Mouse (Mus musculus) neural tube, embryonic 14.5 days (tissue): Measurements from ENCODE around the gene Rfx4. TPM values are rescaled to one million over a fixed set of nuclear protein-coding genes. Genes with fewer than 3 reads are reported as not detected.
A peak's percentile ranks its signal among the peaks of the same experiment; 100 is the strongest.

Experiments
- ATAC-seq: fragments of 200-750 bp; cut with Nextera tagmentation; 2 replicates; pipeline ENCODE4 v1.8.0; 2017; ENCODE audit warnings: low read depth, mild to moderate bottlenecking, moderate TSS enrichment, moderate library complexity
- H3K27ac ChIP-seq: fragments of 300-500 bp; sonication (generic); 2 replicates; pipeline ENCODE4 v1.5.1; 2014; ENCODE audit warnings: low read depth, mild to moderate bottlenecking, control low read depth, low read length, moderate library complexity, mixed read lengths
- H3K27me3 ChIP-seq: fragments of 300-500 bp; sonication (generic); 2 replicates; pipeline ENCODE4 v1.6.1; 2014; ENCODE audit warnings: low read length; ENCODE audit not compliant: control insufficient read depth, insufficient read depth
- H3K36me3 ChIP-seq: fragments of 300-500 bp; sonication (generic); 2 replicates; pipeline ENCODE4 v1.6.1; 2014; ENCODE audit warnings: low read length, mixed read lengths; ENCODE audit not compliant: control insufficient read depth, insufficient read depth
- H3K4me1 ChIP-seq: fragments of 300-500 bp; sonication (generic); 2 replicates; pipeline ENCODE4 v1.6.1; 2014; ENCODE audit warnings: low read length; ENCODE audit not compliant: control insufficient read depth, insufficient read depth
- H3K4me2 ChIP-seq: fragments of 300-500 bp; sonication (generic); 2 replicates; pipeline ENCODE4 v1.6.1; 2014; ENCODE audit warnings: mild to moderate bottlenecking, low read depth, low read length, control low read depth
- H3K4me3 ChIP-seq: fragments of 300-500 bp; sonication (generic); 2 replicates; pipeline ENCODE4 v1.5.1; 2014; ENCODE audit warnings: low read depth, low read length, control low read depth, mixed read lengths
- H3K9ac ChIP-seq: fragments of 300-500 bp; sonication (generic); replicated peaks from 2 replicates; pipeline ENCODE4 v1.6.1; 2014; ENCODE audit warnings: low read depth, mild to moderate bottlenecking, control low read depth, low read length, mixed read lengths
- H3K9me3 ChIP-seq: fragments of 300-500 bp; sonication (generic); 2 replicates; pipeline ENCODE4 v1.6.1; 2016; ENCODE audit warnings: low read length; ENCODE audit not compliant: control insufficient read depth
- WGBS: fragments of 180-500 bp; shearing (Covaris S2); extraction: QIAGEN DNeasy Blood & Tissue Kit; methylation state at CpG from one replicate; pipeline ENCODE4 v1.1.7; 2014; 5-methylcytosine and 5-hydroxymethylcytosine counted together
- polyA plus RNA-seq: library from polyadenylated mRNA; unstranded; fragments of >200 nt; fragmentation: Nextera tagmentation; extraction: Ambion mirVana; gene quantifications from 2 replicates; pipeline ENCODE4 v1.2.1, GENCODE M21; 2014

The Rfx4 gene
- polyA plus RNA-seq, 1 experiment from 2014 or later, result 23.2 TPM

- Histone ChIP-seq H3K27ac (peak overlapping the region; percentile 76), H3K27me3 (peaks cover 13% of the 10 kb centered on the region), H3K36me3 (no peaks in the 10 kb centered on the region), H3K9ac (peak overlapping the region; percentile 59), H3K9me3 (no peaks in the 10 kb centered on the region), H3K4me1 (peaks cover 21% of the 10 kb centered on the region; the same call in 1 of the 2 replicates), H3K4me3 (peak overlapping the region; percentile 38), H3K4me2 (peak overlapping the region; percentile 77)
- peak; percentile 68 for ATAC-seq
- 1% methylated on average over 61 of the region's 66 CpGs for WGBS
Measured at GRCm38 (mm10) chr10:84754851-84755785, 744 bp upstream of the Rfx4 start.

GRCm38 (mm10) chr10:84756435-84757095 is 703 bp downstream of the Rfx4 start:
- Histone ChIP-seq H3K9me3 (no peaks in the 10 kb centered on the region), H3K36me3 (no peaks in the 10 kb centered on the region), H3K4me1 (peaks cover 28% of the 10 kb centered on the region; the same call in 1 of the 2 replicates), H3K9ac (peak overlapping the region; percentile 59), H3K27ac (peak overlapping the region; percentile 79), H3K4me3 (peak overlapping the region; percentile 38), H3K4me2 (peak overlapping the region; percentile 77), H3K27me3 (peaks cover 13% of the 10 kb centered on the region)
- ATAC-seq, result no peak
- under 1% methylated on average over 42 of the region's 42 CpGs for WGBS

GRCm38 (mm10) chr10:84757426-84758199 is 1.8 kb downstream of the Rfx4 start:
- Histone ChIP-seq H3K9ac (peak overlapping the region; percentile 59), H3K36me3 (no peaks in the 10 kb centered on the region), H3K27me3 (peaks cover 13% of the 10 kb centered on the region), H3K4me1 (peaks cover 28% of the 10 kb centered on the region; the same call in 1 of the 2 replicates), H3K4me3 (peak overlapping the region; percentile 38), H3K27ac (no peak overlapping the region; the same call in 1 of the 2 replicates), H3K4me2 (peak overlapping the region; percentile 51; the same call in 1 of the 2 replicates), H3K9me3 (no peaks in the 10 kb centered on the region)
- ATAC-seq, result no peak
- 4% methylated on average over 22 of the region's 22 CpGs for WGBS

GRCm38 (mm10) chr10:84758200-84758468 is 2.3 kb downstream of the Rfx4 start:
- 3% methylated on average over 5 of the region's 5 CpGs for WGBS
- Histone ChIP-seq H3K27me3 (peaks cover 13% of the 10 kb centered on the region), H3K9me3 (no peaks in the 10 kb centered on the region), H3K4me3 (peak overlapping the region; percentile 38), H3K4me1 (peaks cover 28% of the 10 kb centered on the region; the same call in 1 of the 2 replicates), H3K36me3 (no peaks in the 10 kb centered on the region), H3K9ac (peak overlapping the region; percentile 59), H3K27ac (no peak overlapping the region), H3K4me2 (peak overlapping the region; percentile 51)
- ATAC-seq, result no peak

- 1% methylated on average over 51 of the region's 51 CpGs for WGBS
- H3K27ac ChIP-seq, result no peak overlapping the region; the same call in 1 of the 2 replicates
- peaks cover 28% of the 10 kb centered on the region; the same call in 1 of the 2 replicates for H3K4me1 ChIP-seq
Measured at GRCm38 (mm10) chr10:84758483-84759431, 2.9 kb downstream of the Rfx4 start.

GRCm38 (mm10) chr10:84759511-84760117 is 3.8 kb downstream of the Rfx4 start:
- WGBS, result 3% methylated on average over 16 of the region's 16 CpGs
- Histone ChIP-seq H3K4me1 (peaks cover 25% of the 10 kb centered on the region; the same call in 1 of the 2 replicates), H3K4me2 (peak overlapping the region; percentile 51), H3K9me3 (no peaks in the 10 kb centered on the region), H3K36me3 (no peaks in the 10 kb centered on the region), H3K27me3 (peaks cover 13% of the 10 kb centered on the region), H3K27ac (peak overlapping the region; percentile 67), H3K4me3 (peak overlapping the region; percentile 38), H3K9ac (peak overlapping the region; percentile 59)
- ATAC-seq, result no peak

More at GRCm38 (mm10) chr10:84758483-84759431, 2.9 kb downstream of the Rfx4 start:
- Histone ChIP-seq H3K4me2 (peak overlapping the region; percentile 51), H3K27me3 (peaks cover 13% of the 10 kb centered on the region), H3K4me3 (peak overlapping the region; percentile 38), H3K9ac (peak overlapping the region; percentile 59), H3K36me3 (no peaks in the 10 kb centered on the region), H3K9me3 (no peaks in the 10 kb centered on the region)
- no peak for ATAC-seq

- Histone ChIP-seq H3K4me2 (peak overlapping the region; percentile 51), H3K9ac (peak overlapping the region; percentile 59), H3K36me3 (no peaks in the 10 kb centered on the region), H3K4me3 (peak overlapping the region; percentile 38), H3K9me3 (no peaks in the 10 kb centered on the region), H3K27ac (peak overlapping the region; percentile 67), H3K4me1 (peaks cover 23% of the 10 kb centered on the region; the same call in 1 of the 2 replicates), H3K27me3 (peaks cover 13% of the 10 kb centered on the region)
- peak; percentile 39 for ATAC-seq
- WGBS, result 5% methylated on average over 46 of the region's 46 CpGs
Measured at GRCm38 (mm10) chr10:84760118-84761111, 4.6 kb downstream of the Rfx4 start.
